Mouse (Mus musculus) kidney, adult 2 months (tissue): ENCODE measurements at regions not wholly inside any gene's neighbourhood (a gene's known extent, or its start where the extent isn't known, plus 50 kb on each side); places are given as distances from the start of the nearest gene placed in this dataset.

Source experiments
- DNase-seq: peaks from one replicate; pipeline ENCODE4 v3.0.0; 2021
- H3K27ac ChIP-seq: fragments of 200-500 bp; 2 replicates; pipeline ENCODE4 v1.5.1; 2012; ENCODE audit warnings: low read depth, low read length, control low read depth, inconsistent platforms; ENCODE audit not compliant: insufficient read depth
- H3K27me3 ChIP-seq: fragments of 200-500 bp; replicated peaks from 2 replicates; pipeline ENCODE4 v1.6.1; 2012; ENCODE audit warnings: mild to moderate bottlenecking, moderate library complexity, low read length, inconsistent platforms; ENCODE audit not compliant: control insufficient read depth, insufficient read depth
- H3K36me3 ChIP-seq: fragments of 200-500 bp; 2 replicates; pipeline ENCODE4 v1.6.1; 2012; ENCODE audit warnings: mild to moderate bottlenecking, moderate library complexity, low read length, inconsistent platforms; ENCODE audit not compliant: control insufficient read depth, insufficient read depth
- H3K4me1 ChIP-seq: fragments of 200-500 bp; 2 replicates; pipeline ENCODE4 v1.6.1; 2011; ENCODE audit warnings: low read length; ENCODE audit not compliant: control insufficient read depth, insufficient read depth
- H3K4me3 ChIP-seq: fragments of 200-500 bp; 2 replicates; pipeline ENCODE4 v1.5.1; 2011; ENCODE audit warnings: mild to moderate bottlenecking, low read depth, low read length, control low read depth; ENCODE audit not compliant: insufficient read depth
- CTCF ChIP-seq: fragments of 200-500 bp; conservative IDR thresholded peaks from 2 replicates; pipeline ENCODE4 v1.5.1; 2011; ENCODE audit warnings: low read depth, mild to moderate bottlenecking, control low read depth, low read length, moderate library complexity, mixed read lengths; ENCODE audit not compliant: insufficient read depth, insufficient read length
- POLR2A ChIP-seq: fragments of 200-500 bp; IDR thresholded peaks from one replicate; pipeline ENCODE4 v1.6.1; 2011; ENCODE audit warnings: low read depth, low read length, control low read depth
- WGBS: fragments of 180-500 bp; shearing (Covaris S2); methylation state at CpG from one replicate; pipeline ENCODE4 v1.1.7; 2018; 5-methylcytosine and 5-hydroxymethylcytosine counted together

- WGBS, result 81% methylated on average over 6 of the region's 6 CpGs
- DNase-seq, result no peak
Observed at GRCm38 (mm10) chr12:69453544-69453943, 81.3 kb upstream of the Gm9887 start.

GRCm38 (mm10) chr12:69452986-69453385 is 80.7 kb upstream of the Gm9887 start:
- Histone ChIP-seq H3K4me1 (peaks cover 9% of the 10 kb centered on the region), H3K36me3 (no peaks in the 10 kb centered on the region), H3K27ac (no peak overlapping the region), H3K4me3 (no peak overlapping the region), H3K27me3 (no peaks in the 10 kb centered on the region)
- no peak for DNase-seq
- 97% methylated on average over 10 of the region's 10 CpGs for WGBS
- TF ChIP-seq CTCF, result no peak
- TF ChIP-seq POLR2A, result no peak

More at GRCm38 (mm10) chr12:69453544-69453943, 81.3 kb upstream of the Gm9887 start:
- no peak for TF ChIP-seq POLR2A
- no peak for TF ChIP-seq CTCF
- Histone ChIP-seq H3K4me3 (no peak overlapping the region), H3K4me1 (peaks cover 6% of the 10 kb centered on the region), H3K27me3 (no peaks in the 10 kb centered on the region), H3K36me3 (no peaks in the 10 kb centered on the region), H3K27ac (no peak overlapping the region)

GRCm38 (mm10) chr12:69451110-69451509 is 78.9 kb upstream of the Gm9887 start:
- Histone ChIP-seq H3K27me3 (no peaks in the 10 kb centered on the region), H3K27ac (peak overlapping the region; percentile 74), H3K4me3 (no peak overlapping the region), H3K4me1 (peaks cover 13% of the 10 kb centered on the region), H3K36me3 (no peaks in the 10 kb centered on the region)
- 13% methylated on average over 6 of the region's 6 CpGs for WGBS
- peak; percentile 84 for DNase-seq
- TF ChIP-seq CTCF, result no peak
- TF ChIP-seq POLR2A, result no peak

DNA sequence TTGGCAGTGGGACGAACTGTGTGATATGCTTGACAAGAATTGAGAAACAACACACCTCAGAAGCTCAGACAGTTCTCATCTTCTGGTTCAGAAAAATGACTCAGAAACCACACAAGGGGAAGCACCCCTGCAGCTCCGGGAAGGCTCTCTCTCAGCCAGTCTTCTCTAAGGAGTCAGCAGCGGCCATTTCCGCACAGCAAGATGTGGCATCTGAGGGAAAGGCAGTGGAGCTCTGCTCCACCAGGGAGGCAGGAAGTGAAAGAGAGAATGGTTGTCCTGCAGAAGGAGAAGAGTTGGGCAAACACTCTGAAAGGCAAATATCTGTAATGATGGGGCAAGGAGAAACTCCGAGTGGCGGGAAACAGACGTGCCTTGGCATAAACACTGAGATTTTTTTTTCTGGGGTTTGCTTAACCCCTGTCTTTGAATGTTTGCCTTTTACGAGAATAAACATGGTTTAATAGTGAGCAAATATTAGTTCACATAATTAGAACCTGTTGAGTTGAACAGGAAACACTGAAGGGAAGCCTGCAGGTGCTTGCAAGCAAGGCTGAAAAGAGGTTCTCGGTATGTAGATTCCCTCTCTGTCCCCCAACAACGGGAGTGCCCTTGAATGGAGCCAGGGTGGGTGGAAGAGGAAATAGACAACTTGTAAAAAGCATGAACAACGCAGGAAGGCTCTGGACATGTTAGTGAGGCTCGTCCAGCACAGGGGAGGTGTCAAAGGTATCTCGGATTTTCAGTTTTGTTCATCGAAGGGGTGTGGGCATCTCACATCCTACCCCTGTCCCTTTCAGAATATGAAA is 75.9 kb upstream of the Gm9887 start:
- peak; percentile 50 for DNase-seq
- 64% methylated on average over 14 of the region's 14 CpGs for WGBS
- Histone ChIP-seq H3K27me3 (no peaks in the 10 kb centered on the region), H3K4me3 (no peak overlapping the region; the same call in 1 of the 2 replicates), H3K4me1 (peaks cover 15% of the 10 kb centered on the region), H3K27ac (peak overlapping the region; percentile 56; the same call in 1 of the 2 replicates), H3K36me3 (no peaks in the 10 kb centered on the region)
- TF ChIP-seq POLR2A, result no peak
- no peak for TF ChIP-seq CTCF

GRCm38 (mm10) chr12:69447322-69447827 is 75.1 kb upstream of the Gm9887 start:
- peak; percentile 38 for DNase-seq
- Histone ChIP-seq H3K4me1 (peaks cover 15% of the 10 kb centered on the region), H3K27ac (peak overlapping the region; percentile 41), H3K4me3 (no peak overlapping the region), H3K27me3 (no peaks in the 10 kb centered on the region), H3K36me3 (no peaks in the 10 kb centered on the region)
- no peak for TF ChIP-seq CTCF
- no peak for TF ChIP-seq POLR2A
- 65% methylated on average over 9 of the region's 9 CpGs for WGBS

GRCm38 (mm10) chr12:69446468-69447321 is 74.4 kb upstream of the Gm9887 start:
- H3K4me3 ChIP-seq, result peak overlapping the region; percentile 5; the same call in 1 of the 2 replicates
- peak; percentile 74 for DNase-seq
- TF ChIP-seq POLR2A, result no peak
- TF ChIP-seq CTCF, result no peak
- 15% methylated on average over 17 of the region's 17 CpGs for WGBS
- H3K27me3 ChIP-seq, result no peaks in the 10 kb centered on the region
- no peaks in the 10 kb centered on the region for H3K36me3 ChIP-seq
- peak overlapping the region; percentile 41 for H3K27ac ChIP-seq
- H3K4me1 ChIP-seq, result peaks cover 14% of the 10 kb centered on the region
